10 mouse cellular contexts compared by ENCODE assay signal in genomic region chr14:31166827-31167226, GRCm38 (mm10). TPM values are rescaled to one million over a fixed set of nuclear protein-coding genes. Genes with fewer than 3 reads are reported as not detected.
DNase-seq lines count a peak whose midpoint lies in the region; ATAC-seq lines count a peak whose summit lies in the region.
"Had no signal": no experiment of that assay in that cellular context is flagged by ENCODE, and none has a peak within 500 bp of the region (broad histone marks: within the 10 kb centered on the region; RNA-seq: fewer than 3 reads in every experiment).

No protein-coding gene starts in this region.

- H3K36me3 ChIP-seq in kidney, embryonic 15.5 days = peaks cover 21% of the 10 kb centered on the region
- H3K36me3 ChIP-seq in liver, embryonic 12.5 days = peaks cover 17% of the 10 kb centered on the region

- 28% methylated on average over 9 of the region's 9 CpGs for WGBS in kidney, embryonic 15.5 days
- 46% methylated on average over 9 of the region's 9 CpGs for WGBS in liver, embryonic 12.5 days (ENCODE audit: insufficient replicate concordance)

- peaks cover 47% of the 10 kb centered on the region for H3K4me1 ChIP-seq in kidney, embryonic 15.5 days
- H3K4me1 ChIP-seq in brown adipose tissue, adult 24 weeks (ENCODE audit: control insufficient read depth, insufficient read depth, insufficient read length, low read length) = peaks cover 12% of the 10 kb centered on the region
- peaks cover 75% of the 10 kb centered on the region for H3K4me1 ChIP-seq in liver, embryonic 12.5 days

- H3K4me3 ChIP-seq in kidney, embryonic 15.5 days (replicated peaks) = peak overlapping the region; percentile 38
- peak overlapping the region; percentile 73 for H3K4me3 ChIP-seq in brown adipose tissue, adult 24 weeks (ENCODE audit: insufficient read depth, low read depth, low read length)
- H3K4me3 ChIP-seq in liver, embryonic 12.5 days = peak overlapping the region; percentile 18

- peak overlapping the region; percentile 50 for H3K4me2 ChIP-seq in kidney, embryonic 15.5 days
- peak overlapping the region; percentile 34 for H3K4me2 ChIP-seq in liver, embryonic 12.5 days

- H3K27me3 ChIP-seq in kidney, embryonic 15.5 days = no peaks in the 10 kb centered on the region
- peaks cover 43% of the 10 kb centered on the region for H3K27me3 ChIP-seq in liver, embryonic 12.5 days (replicated peaks)

- H3K9me3 ChIP-seq in kidney, embryonic 15.5 days (replicated peaks) = no peaks in the 10 kb centered on the region
- no peaks in the 10 kb centered on the region for H3K9me3 ChIP-seq in liver, embryonic 12.5 days (replicated peaks)

- peak; percentile 67 to 76 for DNase-seq in cerebellum, postnatal 10 days
- DNase-seq in cerebellum, postnatal 36 days = no peak
- no peak for DNase-seq in kidney, adult 9 months
- DNase-seq in frontal cortex, postnatal 36 days (ENCODE audit: low spot score in 2 of 2) = no peak
- DNase-seq: cerebellum, adult 2 months; thymus, postnatal 36 days had no signal

- peak overlapping the region; percentile 22; the same call in 1 of the 2 replicates for H3K9ac ChIP-seq in kidney, embryonic 15.5 days
- 0 out of 2 replicates have a peak overlapping the region, but pooled peaks have one; percentile 25 for H3K9ac ChIP-seq in liver, embryonic 12.5 days

- peak overlapping the region; percentile 64 for H3K27ac ChIP-seq in kidney, embryonic 15.5 days
- H3K27ac ChIP-seq in brown adipose tissue, adult 24 weeks (replicated peaks; ENCODE audit: low read depth, low read length) = peak overlapping the region; percentile 95
- H3K27ac ChIP-seq in liver, embryonic 12.5 days = no peak overlapping the region

- no peak for ATAC-seq in kidney, embryonic 15.5 days (replicated peaks; ENCODE audit: low FRiP score)
- ATAC-seq in liver, embryonic 12.5 days = no peak
- ATAC-seq in activated CD4-positive, CD25-positive, alpha-beta regulatory T cell, adult 4 months = no peak

RNA-seq across cellular contexts. Expression of gene Stab1, which starts 1.6 kb away (rescaled TPM):
- 32.6 and 40.6 TPM in 2 replicates for polyA plus RNA-seq in kidney, embryonic 15.5 days (2015; fragmentation: Nextera tagmentation; extraction: Ambion mirVana)
- polyA plus RNA-seq in brown adipose tissue, adult 24 weeks (2012; ENCODE audit: insufficient read depth, insufficient read length, missing spikeins) = 25.2 and 28.0 TPM in 2 replicates
- polyA plus RNA-seq in liver, embryonic 12.5 days (2016; fragmentation: Nextera tagmentation; extraction: Ambion mirVana) = 27.4 and 28.0 TPM in 2 replicates
- 1 to 10 TPM; 1.6 to 1.9 TPM for polyA plus RNA-seq in activated CD4-positive, CD25-positive, alpha-beta regulatory T cell, adult 4 months (2017; shearing (Covaris generic))

RNA-seq across cellular contexts. Expression of gene Nt5dc2, which starts 36.0 kb away (rescaled TPM):
- 373 and 384 TPM in 2 replicates for polyA plus RNA-seq in kidney, embryonic 15.5 days (2015; fragmentation: Nextera tagmentation; extraction: Ambion mirVana)
- polyA plus RNA-seq in brown adipose tissue, adult 24 weeks (2012; ENCODE audit: insufficient read depth, insufficient read length, missing spikeins) = 2.5 and 4.0 TPM in 2 replicates
- polyA plus RNA-seq in liver, embryonic 12.5 days (2016; fragmentation: Nextera tagmentation; extraction: Ambion mirVana) = 298 and 306 TPM in 2 replicates
- polyA plus RNA-seq in activated CD4-positive, CD25-positive, alpha-beta regulatory T cell, adult 4 months (2017; shearing (Covaris generic)) = not detected

RNA-seq across cellular contexts. Expression of gene Smim4, which starts 38.1 kb away (rescaled TPM):
- 98.1 and 112 TPM in 2 replicates for polyA plus RNA-seq in kidney, embryonic 15.5 days (2015; fragmentation: Nextera tagmentation; extraction: Ambion mirVana)
- 119 and 175 TPM in 2 replicates for polyA plus RNA-seq in brown adipose tissue, adult 24 weeks (2012; ENCODE audit: insufficient read depth, insufficient read length, missing spikeins)
- 95.4 and 103 TPM in 2 replicates for polyA plus RNA-seq in liver, embryonic 12.5 days (2016; fragmentation: Nextera tagmentation; extraction: Ambion mirVana)
- polyA plus RNA-seq in activated CD4-positive, CD25-positive, alpha-beta regulatory T cell, adult 4 months (2017; shearing (Covaris generic)) = 100 to 1,000 TPM in 1 of 2 experiments, 10 to 100 TPM in 1; 76.4 to 122 TPM

RNA-seq across cellular contexts. Expression of gene Tnnc1, which starts 41.3 kb away (rescaled TPM):
- polyA plus RNA-seq in kidney, embryonic 15.5 days (2015; fragmentation: Nextera tagmentation; extraction: Ambion mirVana) = 19.5 and 33.2 TPM in 2 replicates
- 17.2 and 24.4 TPM in 2 replicates for polyA plus RNA-seq in brown adipose tissue, adult 24 weeks (2012; ENCODE audit: insufficient read depth, insufficient read length, missing spikeins)
- 10.8 and 11.5 TPM in 2 replicates for polyA plus RNA-seq in liver, embryonic 12.5 days (2016; fragmentation: Nextera tagmentation; extraction: Ambion mirVana)
- not detected for polyA plus RNA-seq in activated CD4-positive, CD25-positive, alpha-beta regulatory T cell, adult 4 months (2017; shearing (Covaris generic))

RNA-seq across cellular contexts. Expression of gene Nisch, which starts 49.9 kb away (rescaled TPM):
- 351 and 428 TPM in 2 replicates for polyA plus RNA-seq in kidney, embryonic 15.5 days (2015; fragmentation: Nextera tagmentation; extraction: Ambion mirVana)
- 83.6 and 84.5 TPM in 2 replicates for polyA plus RNA-seq in brown adipose tissue, adult 24 weeks (2012; ENCODE audit: insufficient read depth, insufficient read length, missing spikeins)
- polyA plus RNA-seq in liver, embryonic 12.5 days (2016; fragmentation: Nextera tagmentation; extraction: Ambion mirVana) = 145 and 151 TPM in 2 replicates
- polyA plus RNA-seq in activated CD4-positive, CD25-positive, alpha-beta regulatory T cell, adult 4 months (2017; shearing (Covaris generic)) = 100 to 1,000 TPM; 130 to 131 TPM

Comparison
In these comparisons a context has a peak if more than half of its experiments do, and no peak if none do; other contexts are left out.
1. DNase-seq: peak in cerebellum, postnatal 10 days (2 of 2); none in cerebellum, postnatal 36 days (0 of 2), kidney, adult 9 months (single experiment) and frontal cortex, postnatal 36 days (0 of 2).
2. H3K4me3 ChIP-seq: peak in every context shown above with its lines; median percentile 73 in brown adipose tissue, adult 24 weeks; 38 in kidney, embryonic 15.5 days; 18 in liver, embryonic 12.5 days.
3. RNA of gene Nt5dc2, which starts 36.0 kb away (polyA plus RNA-seq): 373 to 384 TPM in kidney, embryonic 15.5 days and 298 to 306 TPM in liver, embryonic 12.5 days; 2.5 to 4.0 TPM in brown adipose tissue, adult 24 weeks and not detected in activated CD4-positive, CD25-positive, alpha-beta regulatory T cell, adult 4 months; every median in the first group is over 10 times any median in the second.